Mouse (Mus musculus) brain, embryonic 14.5 days (tissue): ENCODE data around the gene Vdr.

Experiments
- CTCF ChIP-seq: fragments of 200-500 bp; IDR thresholded peaks from 2 replicates; pipeline ENCODE4 v1.5.1; 2012; ENCODE audit warnings: inconsistent platforms, mild to moderate bottlenecking, moderate library complexity, borderline replicate concordance; ENCODE audit not compliant: insufficient read depth, insufficient read length; ENCODE audit errors: extremely low read depth
- POLR2A ChIP-seq: fragments of 200-500 bp; IDR thresholded peaks from 2 replicates; pipeline ENCODE4 v1.6.1; 2012; ENCODE audit warnings: mild to moderate bottlenecking, inconsistent platforms, borderline replicate concordance; ENCODE audit not compliant: poor library complexity, insufficient read depth, insufficient read length, severe bottlenecking; ENCODE audit errors: extremely low read depth

- TF ChIP-seq POLR2A (peak; percentile 62), CTCF (no peak)
These were observed 79.0 kb downstream of the Vdr start for GRCm38 (mm10) chr15:97831242-97831986.
